Mouse (Mus musculus): ENCODE results near the gene Tbck. TPM values are rescaled to one million over a fixed set of nuclear protein-coding genes. Genes with fewer than 3 reads are reported as not detected.

Gene Tbck
- 10 to 100 TPM; 17.9 to 24.0 TPM for total RNA-seq (2021)
- long read RNA-seq, experiment 1, full-length matches to known transcripts, result 3 of 6 reads
- long read RNA-seq, experiment 1, partial matches to known transcripts, result 2 of 6 reads
- long read RNA-seq, experiment 1, other reads (novel, unspliced or antisense), result 1 of 6 reads
- long read RNA-seq, experiment 2, full-length matches to known transcripts, result 4 of 4 reads
- long read RNA-seq, experiment 2, partial matches to known transcripts, result 0 of 4 reads
- long read RNA-seq, experiment 2, other reads (novel, unspliced or antisense), result 0 of 4 reads

- peak; percentile 96 for DNase-seq
Measured at GRCm38 (mm10) chr3:132683447-132684230, at the start of gene Tbck. TSS of gene Tbck (plus strand) at chr3:132684144.

- DNase-seq, result no peak
Measured at GRCm38 (mm10) chr3:132637080-132637479, 46.9 kb upstream of the Tbck start.

- DNase-seq, result no peak
Measured at GRCm38 (mm10) chr3:132644071-132644470, 39.9 kb upstream of the Tbck start.

GRCm38 (mm10) chr3:132646814-132647213 is 37.1 kb upstream of the Tbck start:
- DNase-seq, result no peak

GRCm38 (mm10) chr3:132649368-132649767 is 34.6 kb upstream of the Tbck start:
- no peak for DNase-seq

- DNase-seq, result no peak
Measured at GRCm38 (mm10) chr3:132650191-132650590, 33.8 kb upstream of the Tbck start.

GRCm38 (mm10) chr3:132651776-132652175 is 32.2 kb upstream of the Tbck start:
- DNase-seq, result peak; percentile 58

GRCm38 (mm10) chr3:132653959-132654358 is 30.0 kb upstream of the Tbck start:
- DNase-seq, result no peak

GRCm38 (mm10) chr3:132655955-132656354 is 28.0 kb upstream of the Tbck start:
- DNase-seq, result no peak

- no peak for DNase-seq
Measured at GRCm38 (mm10) chr3:132677494-132677893, 6.5 kb upstream of the Tbck start.

GRCm38 (mm10) chr3:132684231-132684928 is 436 bp downstream of the Tbck start, which contains the start of gene Aimp1:
TSS of gene Aimp1 (minus strand) at chr3:132684370.
- no peak for DNase-seq

GRCm38 (mm10) chr3:132701368-132701767 is 17.4 kb downstream of the Tbck start:
- DNase-seq, result peak; percentile 19

- DNase-seq, result peak; percentile 22
Measured at GRCm38 (mm10) chr3:132704216-132704615, 20.3 kb downstream of the Tbck start.

- no peak for DNase-seq
Measured at GRCm38 (mm10) chr3:132706977-132707376, 23.0 kb downstream of the Tbck start.

GRCm38 (mm10) chr3:132713913-132714312 is 30.0 kb downstream of the Tbck start:
- DNase-seq, result no peak

- DNase-seq, result no peak
Measured at GRCm38 (mm10) chr3:132717316-132717715, 33.4 kb downstream of the Tbck start.

- DNase-seq, result no peak
Measured at GRCm38 (mm10) chr3:132724326-132724725, 40.4 kb downstream of the Tbck start.

GRCm38 (mm10) chr3:132744287-132745146 is 60.6 kb downstream of the Tbck start:
- DNase-seq, result no peak

GRCm38 (mm10) chr3:132747036-132747435 is 63.1 kb downstream of the Tbck start:
- DNase-seq, result peak; percentile 66

- DNase-seq, result no peak
Measured at GRCm38 (mm10) chr3:132747766-132748165, 63.8 kb downstream of the Tbck start.

- no peak for DNase-seq
Measured at GRCm38 (mm10) chr3:132748750-132749149, 64.8 kb downstream of the Tbck start.

- no peak for DNase-seq
Measured at GRCm38 (mm10) chr3:132752772-132753171, 68.8 kb downstream of the Tbck start.
